Mouse (Mus musculus) stomach, embryonic 16.5 days (tissue): ENCODE data around the gene Etl4. TPM values are rescaled to one million over a fixed set of nuclear protein-coding genes. Genes with fewer than 3 reads are reported as not detected.

ENCODE experiments used
- ATAC-seq: fragments of 200-750 bp; cut with Nextera tagmentation; 2 replicates; pipeline ENCODE4 v1.8.0; 2017; ENCODE audit warnings: moderate number of reproducible peaks, moderate TSS enrichment; ENCODE audit not compliant: insufficient read depth, low FRiP score
- H3K27ac ChIP-seq: fragments of 300-500 bp; sonication (generic); 2 replicates; pipeline ENCODE4 v1.5.1; 2014; ENCODE audit warnings: low read length
- H3K27me3 ChIP-seq: fragments of 300-500 bp; sonication (generic); 2 replicates; pipeline ENCODE4 v1.6.1; 2014; ENCODE audit warnings: low read length, control low read depth, mixed read lengths; ENCODE audit not compliant: control insufficient read depth, insufficient read depth
- H3K36me3 ChIP-seq: fragments of 300-500 bp; sonication (generic); 2 replicates; pipeline ENCODE4 v1.6.1; 2014; ENCODE audit warnings: low read length; ENCODE audit not compliant: control insufficient read depth, insufficient read depth
- H3K4me1 ChIP-seq: fragments of 300-500 bp; sonication (generic); 2 replicates; pipeline ENCODE4 v1.6.1; 2014; ENCODE audit warnings: low read length, control low read depth, mixed read lengths; ENCODE audit not compliant: control insufficient read depth, insufficient read depth
- H3K4me2 ChIP-seq: fragments of 300-500 bp; sonication (generic); 2 replicates; pipeline ENCODE4 v1.6.1; 2014; ENCODE audit warnings: low read depth, low read length, mixed read lengths
- H3K4me3 ChIP-seq: fragments of 300-500 bp; sonication (generic); replicated peaks from 2 replicates; pipeline ENCODE4 v1.5.1; 2014; ENCODE audit warnings: mild to moderate bottlenecking, low read length
- H3K9ac ChIP-seq: fragments of 300-500 bp; sonication (generic); 2 replicates; pipeline ENCODE4 v1.6.1; 2014; ENCODE audit warnings: low read length
- H3K9me3 ChIP-seq: fragments of 300-500 bp; sonication (generic); replicated peaks from 2 replicates; pipeline ENCODE4 v1.6.1; 2016; ENCODE audit warnings: low read length, control low read depth; ENCODE audit not compliant: control insufficient read depth
- WGBS: fragments of 180-500 bp; shearing (Covaris S2); extraction: QIAGEN DNeasy Blood & Tissue Kit; methylation state at CpG from one replicate; pipeline ENCODE4 v1.1.7; 2014; 5-methylcytosine and 5-hydroxymethylcytosine counted together
- microRNA-seq: library from miRNA; unstranded; fragments of <30 nt; microRNA quantifications from one replicate; pipeline ENCODE4, GENCODE M21; 2016
- polyA plus RNA-seq: library from polyadenylated mRNA; unstranded; fragments of >200 nt; fragmentation: Nextera tagmentation; extraction: Ambion mirVana; gene quantifications from 2 replicates; pipeline ENCODE4 v1.2.1, GENCODE M21; 2015

Etl4 gene
- polyA plus RNA-seq, 1 experiment from 2014 or later, result 37.3 TPM

GRCm38 (mm10) chr2:20818226-20818625, 908.6 kb downstream of the Etl4 start:
- ATAC-seq, result no peak
- H3K9me3 ChIP-seq, result no peaks in the 10 kb centered on the region
- H3K4me3 ChIP-seq, result no peak overlapping the region
- H3K27me3 ChIP-seq, result no peaks in the 10 kb centered on the region
- H3K36me3 ChIP-seq, result no peaks in the 10 kb centered on the region
- 79% methylated on average over 7 of the region's 7 CpGs for WGBS
- H3K9ac ChIP-seq, result no peak overlapping the region
- H3K27ac ChIP-seq, result no peak overlapping the region
- H3K4me1 ChIP-seq, result no peaks in the 10 kb centered on the region
- no peak overlapping the region for H3K4me2 ChIP-seq

DNA sequence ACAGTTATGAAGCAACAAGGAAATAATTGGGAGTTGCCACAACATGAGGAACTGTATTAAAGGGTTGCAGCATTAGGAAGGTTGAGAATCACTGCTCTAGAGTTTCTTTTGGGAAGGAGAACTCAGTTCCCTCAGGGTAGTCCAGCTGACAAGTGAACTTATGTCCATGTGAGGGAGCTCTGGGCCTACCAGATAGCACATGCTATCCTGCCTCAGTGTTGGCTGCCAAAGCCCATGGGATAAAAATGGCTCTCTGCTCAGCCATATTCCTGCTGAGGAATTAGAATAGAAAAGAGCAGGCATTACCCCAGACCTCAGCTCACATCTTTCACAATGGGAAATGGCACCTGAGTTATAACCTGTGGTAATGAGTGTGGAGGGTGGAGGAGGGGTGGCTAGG, 916.7 kb downstream of the Etl4 start:
- ATAC-seq, result no peak
- Histone ChIP-seq H3K9me3 (no peaks in the 10 kb centered on the region), H3K4me3 (no peak overlapping the region), H3K4me1 (no peaks in the 10 kb centered on the region), H3K27ac (no peak overlapping the region), H3K4me2 (no peak overlapping the region), H3K9ac (no peak overlapping the region), H3K36me3 (no peaks in the 10 kb centered on the region), H3K27me3 (no peaks in the 10 kb centered on the region)

DNA sequence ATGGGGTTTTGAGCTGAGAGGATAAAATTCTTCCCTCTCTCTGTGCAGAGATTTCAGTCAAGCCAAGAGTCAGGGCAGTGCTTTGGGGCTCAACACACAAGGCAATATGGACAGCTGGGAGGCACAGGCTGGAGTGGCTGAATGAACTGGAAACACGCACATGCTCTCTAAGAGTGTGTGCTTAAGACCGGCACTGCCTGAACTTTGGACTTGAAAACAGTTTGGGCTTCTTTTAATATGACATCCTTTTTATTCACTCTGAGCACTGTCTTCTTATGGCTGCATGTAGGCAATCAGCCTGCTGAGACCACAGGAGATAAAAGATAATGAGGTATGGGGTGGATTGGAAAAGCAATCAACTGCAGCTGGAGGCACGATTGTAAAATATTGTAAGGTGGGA, 921.3 kb downstream of the Etl4 start:
- H3K36me3 ChIP-seq, result no peaks in the 10 kb centered on the region
- H3K4me2 ChIP-seq, result no peak overlapping the region
- ATAC-seq, result no peak
- H3K4me1 ChIP-seq, result no peaks in the 10 kb centered on the region
- WGBS, result 62% methylated on average over 3 of the region's 3 CpGs
- no peaks in the 10 kb centered on the region for H3K27me3 ChIP-seq
- no peak overlapping the region for H3K4me3 ChIP-seq
- H3K9me3 ChIP-seq, result no peaks in the 10 kb centered on the region
- H3K27ac ChIP-seq, result no peak overlapping the region
- H3K9ac ChIP-seq, result no peak overlapping the region

DNA sequence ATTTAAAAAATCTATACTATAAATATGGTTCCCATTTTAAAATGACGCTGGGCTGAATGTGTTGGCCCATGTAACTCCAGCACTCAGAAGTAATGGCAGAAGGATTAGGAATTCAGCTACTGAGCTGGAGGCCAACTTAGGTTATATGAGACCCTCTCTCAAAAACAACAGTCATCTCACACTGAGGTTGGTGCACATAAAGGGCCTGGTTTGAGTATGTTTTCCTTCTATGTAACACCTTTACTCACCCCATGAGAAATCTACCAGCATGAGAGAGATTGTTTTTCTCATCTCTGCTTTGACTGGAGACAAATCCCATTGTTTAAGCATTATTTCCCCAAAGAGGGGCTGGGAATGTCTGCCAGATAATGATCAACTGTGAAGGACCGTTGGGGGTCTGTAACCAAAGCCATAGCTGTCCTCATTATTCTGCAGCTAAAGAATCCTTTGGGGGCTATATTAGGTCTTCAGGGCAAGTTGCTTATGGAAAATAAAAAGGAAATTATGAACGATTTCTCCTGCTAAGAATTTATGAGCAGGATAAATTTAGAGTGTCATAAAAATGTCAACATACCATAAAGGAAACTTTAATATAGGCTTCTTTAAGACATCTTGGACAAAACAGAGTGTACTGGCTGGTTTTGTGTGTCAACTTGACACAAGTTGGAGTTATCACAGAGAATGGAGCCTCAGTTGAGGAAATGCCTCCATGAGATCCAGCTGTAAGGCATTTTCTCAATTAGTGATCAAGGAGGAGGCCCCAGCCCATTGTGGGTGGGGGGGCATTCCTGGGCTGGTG, 922.2 kb downstream of the Etl4 start:
- WGBS, result 71% methylated on average over 3 of the region's 3 CpGs
- no peak overlapping the region for H3K9ac ChIP-seq

DNA sequence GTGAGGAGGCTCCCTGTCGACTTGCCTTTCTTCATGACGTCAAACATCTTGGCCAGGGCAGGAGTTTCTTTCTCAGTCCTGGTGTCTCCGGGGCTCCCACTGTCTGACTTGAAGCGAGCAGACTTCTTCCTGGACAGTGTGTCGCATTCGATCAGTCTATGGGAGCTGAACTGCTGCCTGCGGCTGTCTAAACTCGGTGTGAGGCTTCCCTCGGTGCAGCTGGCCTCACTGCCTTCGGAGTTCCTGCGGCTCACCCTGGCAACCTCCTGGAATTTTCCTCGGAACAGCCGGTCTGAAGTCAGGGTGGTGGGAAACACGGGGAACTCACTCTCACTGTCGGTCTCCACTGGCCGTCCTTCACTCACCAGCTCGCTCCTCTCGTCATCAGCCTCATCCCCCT, 939.8 kb downstream of the Etl4 start:
- Histone ChIP-seq H3K4me1 (no peaks in the 10 kb centered on the region), H3K9ac (no peak overlapping the region), H3K9me3 (no peaks in the 10 kb centered on the region), H3K27ac (no peak overlapping the region), H3K4me3 (no peak overlapping the region), H3K4me2 (no peak overlapping the region), H3K27me3 (no peaks in the 10 kb centered on the region), H3K36me3 (peaks cover 3% of the 10 kb centered on the region; the same call in 1 of the 2 replicates)
- 92% methylated on average over 18 of the region's 18 CpGs for WGBS
- ATAC-seq, result no peak

More for the DNA sequence above, 922.2 kb downstream of the Etl4 start:
- no peak overlapping the region for H3K4me3 ChIP-seq
- H3K36me3 ChIP-seq, result no peaks in the 10 kb centered on the region
- no peak for ATAC-seq
- H3K4me1 ChIP-seq, result no peaks in the 10 kb centered on the region
- no peaks in the 10 kb centered on the region for H3K9me3 ChIP-seq
- no peaks in the 10 kb centered on the region for H3K27me3 ChIP-seq
- H3K27ac ChIP-seq, result no peak overlapping the region
- no peak overlapping the region for H3K4me2 ChIP-seq

Small RNA genes within 50 kb of the gene (microRNA-seq; reads per million reads assigned to microRNA genes)
- gene Gm44457, result not detected
